Mouse (Mus musculus): ENCODE measurements around the gene Vmn2r124.
"Not testable (repeated sequence)": the region's sequence is repeated elsewhere in the genome, so short reads cannot be mapped to it uniquely, and the experiment has no call there.

Vmn2r124 gene

GRCm38 (mm10) chr17:18049124-18049523 is at the start of gene Vmn2r124:
Vmn2r124 (plus strand) TSS chr17:18049424.
- no peak for DNase-seq (ENCODE audit: low spot score in 2 of 2)

- DNase-seq (ENCODE audit: low spot score in 2 of 2): no peak
Measured at GRCm38 (mm10) chr17:18004752-18005151, 44.5 kb upstream of the Vmn2r124 start.

- DNase-seq (ENCODE audit: low spot score in 2 of 2): no peak
Measured at GRCm38 (mm10) chr17:18021433-18021832, 27.8 kb upstream of the Vmn2r124 start, which contains the start of gene Fpr-rs4. Fpr-rs4 (plus strand) TSS chr17:18021733.

- DNase-seq (ENCODE audit: low spot score in 2 of 2): not testable (repeated sequence)
Measured at GRCm38 (mm10) chr17:18084716-18085115, 35.5 kb downstream of the Vmn2r124 start, which contains the start of gene Vmn2r91. Vmn2r91 (plus strand) TSS chr17:18085016.

GRCm38 (mm10) chr17:18095626-18096025 is 46.4 kb downstream of the Vmn2r124 start:
- not testable (repeated sequence) for DNase-seq (ENCODE audit: low spot score in 2 of 2)

GRCm38 (mm10) chr17:18102265-18102664 is 53.0 kb downstream of the Vmn2r124 start:
- not testable (repeated sequence) for DNase-seq (ENCODE audit: low spot score in 2 of 2)
